Mouse (Mus musculus): Measurements from ENCODE around the gene Hnmt. TPM values are rescaled to one million over a fixed set of nuclear protein-coding genes. Genes with fewer than 3 reads are reported as not detected.
"Not testable (repeated sequence)": the region's sequence is repeated elsewhere in the genome, so short reads cannot be mapped to it uniquely, and the experiment has no call there.

The Hnmt gene
- 10 to 100 TPM; 24.3 to 26.7 TPM for total RNA-seq (2021)
- long read RNA-seq, transcript Hnmt-202 (6 exons, 994 nt), result major isoform, 31 of 32 reads
- long read RNA-seq, partial matches to known transcripts, result 1 of 32 reads
- long read RNA-seq, other reads (novel, unspliced or antisense), result 0 of 32 reads

DNA sequence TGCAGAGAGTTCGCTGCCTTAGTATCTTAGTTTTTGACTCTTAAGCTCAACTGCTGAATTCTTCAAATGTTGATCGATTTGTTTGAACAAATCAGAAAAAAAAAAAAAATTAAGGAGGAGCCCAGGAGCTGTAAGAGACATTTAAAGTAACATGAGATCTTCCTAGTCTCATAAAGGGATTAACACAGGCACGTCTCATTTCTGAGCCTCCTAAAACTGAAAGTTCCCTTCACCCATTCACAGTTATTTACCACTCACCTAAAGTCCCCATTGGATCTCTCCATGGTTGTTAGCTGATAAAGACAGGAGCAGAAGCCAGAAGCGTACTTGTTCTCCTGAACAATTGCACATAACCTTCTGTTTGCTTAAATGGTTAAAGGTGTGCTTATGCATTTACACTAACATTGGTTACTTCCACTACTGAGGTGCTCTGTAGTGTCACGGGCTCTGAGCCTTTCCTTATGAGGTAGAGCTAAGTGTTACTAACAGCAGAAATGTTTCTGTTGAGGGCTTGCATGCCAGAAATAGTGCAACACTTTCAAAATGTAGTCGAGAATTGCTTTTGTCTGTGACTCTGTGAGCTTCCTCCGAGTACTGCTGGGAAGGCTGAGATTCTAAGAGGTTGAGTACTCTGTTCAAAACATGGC is at the start of gene Hnmt:
Gene Hnmt (minus strand): TSS at position 51 of the 647 bp plus-strand sequence.
- DNase-seq (ENCODE audit: low spot score in 2 of 2), result no peak

DNA sequence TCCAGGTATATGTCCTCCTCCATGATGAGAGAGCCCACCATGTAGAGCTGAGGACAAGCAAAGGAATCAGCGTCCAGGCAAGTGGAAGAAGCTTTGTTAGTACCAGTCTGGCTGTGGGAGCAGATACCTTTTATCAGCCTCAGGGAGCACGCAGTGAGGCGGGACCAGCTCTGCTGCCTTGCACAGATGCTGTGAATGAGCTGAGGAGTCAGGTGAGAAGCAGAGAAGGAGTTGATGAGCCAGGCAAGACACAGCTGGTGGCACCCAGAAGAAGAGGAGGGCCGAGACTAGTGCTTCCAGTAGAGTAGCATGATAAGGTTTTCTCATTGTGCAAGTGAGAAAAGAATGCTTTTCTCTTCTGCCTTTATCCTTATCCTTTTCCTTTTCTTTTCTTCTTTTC is 47.3 kb upstream of the Hnmt start, which contains the start of gene Tbpl2:
Gene Tbpl2 (minus strand): TSS at position 101 of the 400 bp plus-strand sequence.
- DNase-seq (ENCODE audit: low spot score in 2 of 2), result no peak

DNA sequence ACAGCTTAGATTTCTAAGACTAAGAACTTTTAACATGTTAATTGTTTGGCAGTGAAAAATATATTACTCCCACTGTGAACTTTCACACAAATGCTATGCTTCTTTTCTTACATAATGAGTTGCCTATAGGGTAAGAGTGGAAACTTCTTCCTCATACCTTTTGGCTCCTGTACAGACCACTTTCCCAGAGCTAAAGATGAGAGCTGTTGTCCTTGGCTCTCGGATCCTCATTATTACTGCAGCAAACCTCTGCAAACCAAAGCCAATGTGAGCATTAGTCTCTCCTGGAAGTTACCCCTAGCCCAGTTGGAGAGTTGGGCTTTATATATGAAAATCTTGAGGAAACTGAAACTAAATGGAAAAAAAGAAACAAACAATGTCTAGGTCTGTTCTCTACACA is 41.7 kb upstream of the Hnmt start:
- DNase-seq (ENCODE audit: low spot score in 2 of 2), result no peak

DNA sequence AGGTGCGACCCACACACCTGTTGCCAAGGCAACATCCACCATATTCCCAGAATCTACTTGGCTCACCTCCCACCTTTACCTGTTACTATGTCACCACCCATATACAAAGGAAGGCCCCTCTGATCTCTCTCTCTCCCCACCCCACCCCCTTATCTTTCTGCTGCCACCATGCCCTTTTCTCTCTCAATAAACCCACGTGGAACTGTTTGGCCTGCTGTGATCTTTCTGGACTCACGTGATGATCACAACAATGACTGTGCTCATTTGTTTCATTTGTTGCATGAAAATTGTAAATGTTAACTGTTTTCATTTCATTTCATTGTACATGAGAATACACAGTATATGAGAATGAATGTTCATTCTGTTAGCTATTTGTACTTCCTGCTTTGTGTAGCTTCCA is 1.3 kb upstream of the Hnmt start:
- no peak for DNase-seq (ENCODE audit: low spot score in 2 of 2)

DNA sequence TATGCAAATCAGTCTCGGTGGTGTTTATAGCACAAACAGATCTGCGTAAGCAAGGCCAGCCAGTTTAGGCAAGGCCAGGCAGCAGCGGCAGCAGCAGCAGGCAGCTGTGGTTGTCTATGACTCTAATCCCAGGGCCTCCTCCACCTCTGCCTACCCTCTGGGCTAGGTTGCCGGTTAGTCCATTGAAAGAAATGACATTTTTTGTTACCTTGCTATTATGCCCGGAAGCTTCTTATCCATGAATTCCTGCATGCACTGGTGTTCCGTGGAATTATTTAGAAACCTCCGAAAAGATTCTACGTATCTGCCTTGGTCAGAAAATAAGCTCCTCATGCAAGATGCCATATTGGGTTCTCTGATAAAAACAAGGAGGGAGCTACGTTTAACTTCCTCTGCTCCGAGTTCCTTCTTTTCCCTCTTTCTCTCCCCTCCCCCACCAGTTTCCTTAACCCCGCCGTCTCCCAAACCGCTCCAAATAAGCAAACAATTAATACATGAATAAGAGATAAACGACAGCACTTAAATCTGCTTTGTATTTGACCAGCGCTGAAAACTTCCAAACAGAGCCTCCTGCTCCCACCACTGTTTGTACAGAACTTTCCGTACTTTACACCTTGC is 605 bp downstream of the Hnmt start:
- DNase-seq (ENCODE audit: low spot score in 2 of 2), result peak; percentile 46 to 52

DNA sequence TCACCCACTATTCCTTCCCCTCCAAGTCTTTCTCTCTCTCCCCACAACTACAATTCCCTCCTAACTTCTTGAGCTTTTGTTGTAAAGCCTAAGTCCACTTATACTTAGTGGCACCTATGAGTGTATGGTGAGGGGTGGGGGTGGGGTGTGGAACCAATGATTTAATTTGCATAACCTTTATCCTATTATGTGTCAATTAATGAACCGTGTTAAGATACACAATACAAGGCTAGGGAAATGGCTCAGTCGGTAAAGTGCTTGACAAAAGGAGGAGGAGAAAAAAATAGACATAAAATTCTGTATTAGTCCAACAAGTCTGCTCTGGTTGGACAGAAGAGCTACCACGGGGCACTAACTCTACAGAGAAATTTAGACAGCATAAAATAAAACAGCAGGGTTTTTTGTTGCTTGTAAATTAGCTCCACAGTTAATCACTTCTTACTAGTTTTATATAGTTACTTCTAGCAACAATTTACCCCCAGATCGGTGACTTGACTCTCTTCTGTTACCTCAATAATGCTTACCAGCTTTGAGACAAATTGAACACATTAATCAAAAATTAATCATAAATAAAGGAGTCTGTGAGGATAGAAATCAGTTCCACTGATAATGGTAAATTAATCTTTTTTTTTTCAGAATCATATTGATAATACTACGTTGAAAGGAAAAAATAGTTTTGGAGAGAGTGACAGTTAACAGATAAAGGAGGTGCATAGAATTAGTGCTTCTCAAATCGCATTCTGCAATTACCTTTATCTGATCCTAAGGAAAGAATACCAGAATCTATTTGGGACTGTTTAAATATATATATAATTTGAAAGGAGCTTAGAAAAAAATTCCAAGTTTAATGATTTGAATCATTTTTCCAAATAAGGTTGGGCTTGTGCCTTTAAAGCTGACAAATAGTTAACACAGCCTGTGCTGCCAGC is 1.4 kb downstream of the Hnmt start:
- no peak for DNase-seq (ENCODE audit: low spot score in 2 of 2)

DNA sequence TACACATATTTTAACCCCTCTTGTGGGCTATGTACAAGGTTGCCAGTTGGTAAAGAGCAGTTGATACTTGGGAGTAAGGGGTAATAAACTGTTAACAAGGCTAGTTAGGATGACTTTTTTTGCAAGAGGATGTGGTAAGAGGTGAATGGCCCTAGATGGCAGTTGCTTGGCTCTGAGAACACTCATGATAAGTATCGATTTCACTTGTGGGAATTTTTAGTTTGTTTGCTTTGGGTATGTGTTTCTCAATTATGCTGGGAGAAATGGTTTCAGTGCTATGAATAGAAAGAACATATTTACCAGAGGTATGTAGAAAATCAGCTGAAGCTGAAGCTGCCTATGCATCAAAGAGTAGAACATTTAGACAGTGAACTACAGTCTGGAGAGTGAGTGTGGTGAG is 6.3 kb downstream of the Hnmt start:
- DNase-seq (ENCODE audit: low spot score in 2 of 2), result no peak

DNA sequence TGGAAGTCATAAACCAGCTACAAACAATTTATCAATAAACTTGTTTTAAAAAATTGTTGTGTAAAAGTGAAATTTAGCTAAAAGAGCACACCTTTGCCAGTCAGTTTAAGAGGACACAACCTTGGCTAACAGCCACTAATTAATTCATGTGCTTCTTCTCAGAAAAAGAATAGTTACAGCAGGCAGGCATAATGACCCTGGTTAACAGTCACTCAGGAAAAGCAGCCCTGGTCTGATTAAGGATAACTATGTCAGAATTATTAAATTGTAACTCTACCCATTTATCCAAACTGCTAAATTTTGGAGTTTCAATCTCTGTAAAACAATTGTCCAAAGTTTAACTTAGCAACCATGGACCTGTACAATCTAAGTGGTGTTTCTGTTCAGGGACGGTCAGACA is 8.7 kb downstream of the Hnmt start:
- DNase-seq (ENCODE audit: low spot score in 2 of 2), result no peak

DNA sequence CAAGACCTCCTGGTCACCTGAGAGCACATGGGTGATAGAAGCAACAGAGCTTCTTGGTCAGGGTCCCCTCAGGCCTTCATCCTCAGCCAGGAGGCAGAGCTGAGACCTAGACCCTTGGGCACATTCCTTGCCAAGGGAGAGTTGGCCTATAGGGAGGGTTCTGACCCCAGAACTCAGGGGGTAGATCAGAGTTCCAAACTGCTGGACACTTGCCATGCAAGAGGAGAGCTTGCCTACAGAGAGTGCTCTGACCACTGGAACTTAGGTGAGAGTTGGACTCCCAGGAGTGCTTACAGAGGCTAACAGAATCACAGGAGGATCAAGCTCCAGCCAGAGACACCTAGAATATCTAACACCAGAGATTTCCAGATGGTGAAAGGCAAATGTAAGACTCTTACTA is 29.8 kb downstream of the Hnmt start:
- DNase-seq (ENCODE audit: low spot score in 2 of 2), result not testable (repeated sequence)

DNA sequence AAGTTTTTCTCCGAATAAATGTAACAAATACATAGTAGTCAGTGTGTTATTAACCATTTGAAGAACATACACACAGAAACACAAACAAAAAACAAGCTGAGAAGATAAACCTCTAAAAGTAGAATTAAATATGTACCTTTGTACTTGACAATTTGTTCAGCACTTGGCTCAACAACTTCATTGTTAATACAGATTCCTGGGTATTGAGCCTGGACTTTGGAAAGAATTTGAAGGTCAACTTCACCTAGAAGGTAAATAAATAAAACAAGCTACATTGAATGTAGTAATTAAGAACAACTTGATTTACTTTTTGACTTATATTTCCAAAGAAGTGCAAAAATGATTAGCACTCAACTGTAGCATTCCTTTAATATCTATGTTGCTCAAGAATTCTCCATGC is 30.2 kb downstream of the Hnmt start:
- no peak for DNase-seq (ENCODE audit: low spot score in 2 of 2)

DNA sequence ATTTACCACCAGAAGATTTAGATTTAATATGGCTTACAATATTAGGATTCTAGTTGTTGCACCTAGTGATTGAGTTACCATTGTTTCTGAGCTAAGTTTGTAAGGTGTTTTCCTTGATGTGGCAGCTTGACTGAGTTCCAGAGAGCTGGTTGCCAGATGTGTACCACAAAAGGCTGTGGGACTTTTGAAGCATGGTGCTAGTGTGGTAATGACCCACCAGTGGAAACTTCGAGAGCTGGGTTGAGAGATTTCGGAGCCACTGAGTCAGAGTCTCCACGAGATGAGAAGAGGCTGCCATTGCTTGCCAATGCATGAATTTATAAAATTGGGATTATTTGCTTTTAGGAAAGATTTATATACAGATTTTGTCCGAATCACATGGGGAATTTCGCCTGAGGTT is 34.2 kb downstream of the Hnmt start:
- DNase-seq (ENCODE audit: low spot score in 2 of 2), result no peak

DNA sequence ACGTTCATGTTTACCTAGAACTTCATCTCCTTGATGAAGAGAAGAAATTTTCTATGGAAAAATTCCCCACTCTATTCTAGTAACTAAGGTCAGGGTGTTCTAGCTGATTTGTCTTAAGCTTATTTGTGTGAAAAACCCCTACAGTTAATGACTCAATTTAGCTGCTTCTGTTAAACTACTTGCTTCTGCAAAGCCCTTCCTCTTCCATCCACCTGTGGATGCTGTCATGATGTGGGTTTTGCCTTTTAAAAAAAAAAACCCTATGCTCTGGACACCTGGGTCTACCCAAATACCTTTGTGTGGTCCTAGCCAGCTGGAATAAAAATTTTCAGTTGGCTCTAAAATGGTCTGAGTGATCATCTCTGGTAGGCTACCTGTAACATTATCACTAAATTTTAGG is 49.9 kb downstream of the Hnmt start:
- DNase-seq (ENCODE audit: low spot score in 2 of 2), result no peak

DNA sequence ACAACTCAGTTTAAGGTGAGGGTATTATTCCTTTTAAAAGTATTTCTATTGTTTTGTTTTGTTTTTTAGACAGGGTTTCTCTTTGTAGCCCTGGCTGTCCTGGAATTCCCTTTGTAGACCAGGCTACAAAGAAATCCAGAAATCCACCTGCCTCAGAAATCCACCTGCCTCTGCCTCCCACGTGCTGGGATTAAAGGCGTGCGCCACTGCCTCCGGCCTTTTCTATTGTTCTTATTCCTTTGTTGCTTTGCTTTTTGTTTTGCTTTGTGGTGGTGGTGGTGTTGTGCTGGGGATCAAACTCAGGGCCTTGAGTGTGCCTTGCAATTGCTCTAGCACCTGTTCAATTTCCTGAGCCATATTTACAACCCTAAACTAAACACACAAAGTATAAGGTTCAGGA is 50.4 kb downstream of the Hnmt start:
- no peak for DNase-seq (ENCODE audit: low spot score in 2 of 2)

DNA sequence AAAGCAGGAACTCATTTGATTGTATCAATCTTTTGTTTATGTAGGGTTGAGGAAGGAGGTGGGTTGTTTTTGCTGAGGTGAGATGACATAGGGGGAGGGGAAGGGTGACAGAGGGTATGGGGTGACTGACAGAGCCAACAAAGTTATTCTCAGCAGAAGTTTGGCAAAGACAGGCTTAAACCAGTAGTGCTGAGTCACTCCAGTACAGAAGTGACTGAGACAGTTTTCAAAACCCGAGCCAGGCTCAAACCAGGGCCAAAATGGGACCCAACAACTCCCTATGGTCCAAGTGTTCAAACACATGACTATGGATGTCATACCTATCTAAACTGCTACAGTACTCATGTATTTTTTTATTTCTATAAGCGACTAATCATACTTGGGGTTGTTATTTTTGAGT is 52.4 kb downstream of the Hnmt start:
- no peak for DNase-seq (ENCODE audit: low spot score in 2 of 2)

DNA sequence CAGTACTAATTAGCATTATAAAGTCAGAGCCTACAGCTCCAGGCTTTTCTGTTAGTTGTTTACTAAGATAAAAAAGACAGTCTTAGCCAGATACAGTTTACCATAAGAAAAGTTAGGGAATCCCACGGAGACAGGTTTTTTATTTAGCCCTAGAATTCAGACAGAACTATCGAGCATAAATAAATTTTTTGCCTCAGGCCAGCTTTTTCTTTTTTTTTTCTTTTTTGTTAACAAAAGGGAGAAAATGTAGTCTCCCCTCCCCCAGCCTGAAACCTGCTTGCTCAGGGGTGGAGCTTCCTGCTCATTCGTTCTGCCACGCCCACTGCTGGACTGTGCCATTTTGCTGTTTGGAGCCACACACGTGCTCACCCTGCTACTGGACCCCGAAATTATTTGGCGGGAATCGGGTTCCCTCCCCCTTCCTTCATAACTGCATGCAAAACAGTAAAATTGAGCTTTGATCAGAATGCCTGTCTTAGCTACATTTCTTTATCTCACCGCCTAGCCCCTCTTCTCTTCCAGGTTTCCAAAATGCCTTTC is 59.1 kb downstream of the Hnmt start:
- not testable (repeated sequence) for DNase-seq (ENCODE audit: low spot score in 2 of 2)

DNA sequence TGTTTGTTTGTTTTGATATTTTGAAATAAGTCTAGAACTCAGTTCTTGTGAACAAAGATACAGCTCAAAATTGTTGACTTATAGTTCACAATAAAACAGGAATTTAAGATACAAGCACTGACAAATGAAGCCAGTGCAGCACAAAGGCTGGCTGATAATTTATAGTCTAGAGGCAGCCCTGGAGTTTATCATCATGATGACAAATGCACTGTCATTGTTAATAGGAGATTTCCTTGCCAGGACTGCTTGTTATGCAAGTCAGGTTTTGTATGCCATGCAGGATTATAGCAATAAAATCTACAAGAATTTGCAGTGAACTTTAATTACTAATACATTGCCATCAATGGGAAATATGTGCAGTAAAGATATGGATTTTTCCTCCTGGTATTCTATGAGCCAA is 61.9 kb downstream of the Hnmt start:
- no peak for DNase-seq (ENCODE audit: low spot score in 2 of 2)

DNA sequence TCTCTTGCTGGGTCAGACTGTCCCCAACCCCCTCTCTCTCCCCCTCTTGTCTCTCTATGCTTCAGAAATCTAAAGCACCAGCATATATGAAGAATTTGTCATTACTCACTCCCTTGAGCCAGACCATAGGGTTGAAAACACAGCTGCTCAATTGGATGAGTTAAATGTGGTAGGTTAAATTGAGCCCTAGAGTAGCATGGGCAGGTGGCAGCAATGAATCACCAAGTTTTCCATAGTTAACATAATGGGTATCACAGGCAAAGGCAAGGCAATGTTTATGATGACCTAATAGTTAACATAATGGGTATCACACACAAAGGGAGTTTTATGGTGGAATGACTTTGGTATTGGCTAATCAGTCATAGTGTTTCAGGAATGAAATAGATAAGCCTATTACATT is 65.9 kb downstream of the Hnmt start:
- no peak for DNase-seq (ENCODE audit: low spot score in 2 of 2)

DNA sequence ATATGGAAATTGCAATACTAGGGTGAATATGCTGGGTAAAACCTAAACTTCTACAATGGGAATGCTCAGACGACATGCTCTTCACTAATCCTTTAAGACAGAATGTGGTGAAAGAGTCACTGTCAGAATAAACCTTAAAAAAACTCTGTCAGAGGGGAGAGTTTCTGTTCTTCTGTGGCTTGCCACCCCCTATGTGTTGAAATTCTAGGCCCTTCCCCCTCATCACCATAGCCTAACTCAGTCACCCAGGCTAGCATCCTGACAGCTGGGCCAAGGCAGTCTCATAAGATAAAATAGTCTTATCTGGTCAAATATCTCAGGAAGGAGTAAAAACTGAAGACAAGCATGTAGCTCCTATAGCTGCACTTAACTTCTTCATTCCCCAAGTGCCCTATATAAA is 66.3 kb downstream of the Hnmt start:
- DNase-seq (ENCODE audit: low spot score in 2 of 2), result no peak

DNA sequence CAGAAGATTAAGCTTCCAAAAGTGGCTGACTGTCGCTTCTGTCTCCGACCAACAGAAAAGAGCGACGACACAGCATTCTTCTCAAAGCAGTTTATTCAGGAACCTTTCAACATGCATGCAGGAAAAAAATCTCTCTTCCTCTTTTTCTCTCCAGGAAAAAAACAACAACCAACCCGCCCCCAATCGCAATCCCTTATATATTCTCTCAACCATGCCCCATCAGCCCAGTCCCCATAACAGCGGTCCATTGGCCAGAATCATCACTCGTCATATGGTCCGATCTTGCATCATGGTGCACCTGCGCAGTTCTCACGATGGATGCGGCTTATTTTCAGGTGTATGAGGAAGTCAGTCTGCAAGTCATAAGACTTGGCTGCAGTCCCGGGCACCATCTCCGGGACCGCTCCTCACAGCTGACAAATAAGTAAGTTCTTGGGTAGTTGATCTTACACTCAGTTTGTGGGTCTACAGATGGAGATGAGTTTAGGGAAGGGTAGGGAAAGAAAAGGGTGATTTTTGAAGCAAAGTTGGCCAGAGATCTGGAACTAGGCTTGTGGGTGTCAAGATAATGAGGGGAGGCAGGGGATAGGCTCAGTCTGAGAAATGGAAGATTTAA is 88.4 kb downstream of the Hnmt start:
- not testable (repeated sequence) for DNase-seq (ENCODE audit: low spot score in 2 of 2)
